Mouse (Mus musculus) gastrocnemius, adult 18-20 months (tissue): Measurements from ENCODE around the gene Tbccd1. TPM values are rescaled to one million over a fixed set of nuclear protein-coding genes. Genes with fewer than 3 reads are reported as not detected.

Experiments used
- DNase-seq: peaks from one replicate; pipeline ENCODE4 v3.0.0; 2021; ENCODE audit warnings: low spot score
- long read RNA-seq, 2 experiments: library from polyadenylated mRNA; stranded (forward); transcript quantifications; one replicate each; pipeline ENCODE4 v2.0.0; 2021
- total RNA-seq, 2 experiments: library from RNA; stranded (reverse); gene quantifications; 2 replicates each; pipeline ENCODE4 v1.2.3; 2021

The Tbccd1 gene
- 1 to 10 TPM; 7.2 to 7.9 TPM for total RNA-seq
- long read RNA-seq, experiment 1, partial matches to known transcripts: 0 of 7 reads
- long read RNA-seq, experiment 1, other reads (novel, unspliced or antisense): 5 of 7 reads
- long read RNA-seq, experiment 2, partial matches to known transcripts: 2 of 10 reads
- long read RNA-seq, experiment 2, other reads (novel, unspliced or antisense): 5 of 10 reads

GRCm38 (mm10) chr16:22857431-22858113 lies at the start of gene Tbccd1, which contains the start of gene Dnajb11:
Gene Tbccd1 (minus strand): TSS chr16:22857669.
Gene Dnajb11 (plus strand): TSS chr16:22857845.
- DNase-seq: peak; percentile 98

- no peak for DNase-seq
Observed at GRCm38 (mm10) chr16:22901326-22901725, 43.9 kb upstream of the Tbccd1 start.

GRCm38 (mm10) chr16:22899866-22900570 lies 42.5 kb upstream of the Tbccd1 start:
- no peak for DNase-seq

GRCm38 (mm10) chr16:22899346-22899745 lies 41.9 kb upstream of the Tbccd1 start:
- no peak for DNase-seq

- DNase-seq: no peak
Observed at GRCm38 (mm10) chr16:22896618-22897017, 39.1 kb upstream of the Tbccd1 start.

- no peak for DNase-seq
Observed at GRCm38 (mm10) chr16:22894095-22894494, 36.6 kb upstream of the Tbccd1 start.

- no peak for DNase-seq
Observed at GRCm38 (mm10) chr16:22891733-22892154, 34.3 kb upstream of the Tbccd1 start.

- no peak for DNase-seq
Observed at GRCm38 (mm10) chr16:22890683-22891510, 33.4 kb upstream of the Tbccd1 start, which contains the start of gene Ahsg. Gene Ahsg (plus strand): TSS chr16:22891277.

GRCm38 (mm10) chr16:22889716-22890115 lies 32.2 kb upstream of the Tbccd1 start:
- DNase-seq: no peak

GRCm38 (mm10) chr16:22888835-22889234 lies 31.4 kb upstream of the Tbccd1 start:
- no peak for DNase-seq

- no peak for DNase-seq
Observed at GRCm38 (mm10) chr16:22886726-22887125, 29.3 kb upstream of the Tbccd1 start.

- no peak for DNase-seq
Observed at GRCm38 (mm10) chr16:22885356-22885755, 27.9 kb upstream of the Tbccd1 start.

GRCm38 (mm10) chr16:22883441-22883840 lies 26.0 kb upstream of the Tbccd1 start:
- no peak for DNase-seq

GRCm38 (mm10) chr16:22881487-22881886 lies 24.0 kb upstream of the Tbccd1 start:
- no peak for DNase-seq

GRCm38 (mm10) chr16:22880900-22881299 lies 23.4 kb upstream of the Tbccd1 start:
- DNase-seq: no peak

GRCm38 (mm10) chr16:22879945-22880595 lies 22.6 kb upstream of the Tbccd1 start:
- no peak for DNase-seq

GRCm38 (mm10) chr16:22878716-22879115 lies 21.2 kb upstream of the Tbccd1 start:
- DNase-seq: no peak

GRCm38 (mm10) chr16:22877660-22878390 lies 20.4 kb upstream of the Tbccd1 start:
- DNase-seq: no peak

GRCm38 (mm10) chr16:22876218-22877043 lies 19.0 kb upstream of the Tbccd1 start:
- DNase-seq: peak; percentile 6
